Mouse (Mus musculus) midbrain, postnatal 0 days (tissue): Measurements from ENCODE around the gene Atat1. TPM values are rescaled to one million over a fixed set of nuclear protein-coding genes. Genes with fewer than 3 reads are reported as not detected.

Source experiments
- ATAC-seq: fragments of 200-750 bp; cut with Nextera tagmentation; 2 replicates; pipeline ENCODE4 v1.8.0; 2017; ENCODE audit warnings: moderate number of reproducible peaks, mild to moderate bottlenecking, moderate TSS enrichment, moderate library complexity; ENCODE audit not compliant: low FRiP score
- DNase-seq: peaks from one replicate; pipeline ENCODE4 v3.0.0-alpha.2; 2015; ENCODE audit warnings: low spot score
- H3K27ac ChIP-seq: fragments of 300-500 bp; sonication (generic); 2 replicates; pipeline ENCODE4 v1.5.1; 2014; ENCODE audit warnings: low read depth, mild to moderate bottlenecking, low read length, mixed read lengths
- H3K27me3 ChIP-seq: fragments of 300-500 bp; sonication (generic); 2 replicates; pipeline ENCODE4 v1.6.1; 2014; ENCODE audit warnings: low read length, control low read depth, mixed read lengths; ENCODE audit not compliant: insufficient read depth
- H3K36me3 ChIP-seq: fragments of 300-500 bp; sonication (generic); 2 replicates; pipeline ENCODE4 v1.6.1; 2014; ENCODE audit warnings: low read length, control low read depth, mixed read lengths; ENCODE audit not compliant: insufficient read depth
- H3K4me1 ChIP-seq: fragments of 300-500 bp; sonication (generic); 2 replicates; pipeline ENCODE4 v1.6.1; 2014; ENCODE audit warnings: mild to moderate bottlenecking, control low read depth, antibody characterized with exemption, low read length, mixed read lengths; ENCODE audit not compliant: insufficient read depth
- H3K4me2 ChIP-seq: fragments of 300-500 bp; sonication (generic); 2 replicates; pipeline ENCODE4 v1.6.1; 2014; ENCODE audit warnings: low read depth, mild to moderate bottlenecking, low read length, mixed read lengths; ENCODE audit not compliant: poor library complexity, severe bottlenecking
- H3K4me3 ChIP-seq: fragments of 300-500 bp; sonication (generic); 2 replicates; pipeline ENCODE4 v1.5.1; 2014; ENCODE audit warnings: low read depth, mild to moderate bottlenecking, low read length, moderate library complexity
- H3K9ac ChIP-seq: fragments of 300-500 bp; sonication (generic); replicated peaks from 2 replicates; pipeline ENCODE4 v1.6.1; 2014; ENCODE audit warnings: mild to moderate bottlenecking, low read length, moderate library complexity, mixed read lengths; ENCODE audit not compliant: poor library complexity, severe bottlenecking
- H3K9me3 ChIP-seq: fragments of 300-500 bp; sonication (generic); 2 replicates; pipeline ENCODE4 v1.6.1; 2016; ENCODE audit warnings: low read length, control low read depth
- CTCF ChIP-seq: IDR thresholded peaks from 2 replicates; pipeline ENCODE4 v1.5.1; 2016; ENCODE audit warnings: antibody characterized with exemption, mild to moderate bottlenecking
- WGBS: fragments of 180-500 bp; shearing (Covaris S2); extraction: QIAGEN DNeasy Blood & Tissue Kit; methylation state at CpG from one replicate; pipeline ENCODE4 v1.1.7; 2014; 5-methylcytosine and 5-hydroxymethylcytosine counted together
- polyA plus RNA-seq: library from polyadenylated mRNA; unstranded; fragments of >200 nt; fragmentation: Nextera tagmentation; extraction: Ambion mirVana; gene quantifications from 2 replicates; pipeline ENCODE4 v1.2.1, GENCODE M21; 2015
- total RNA-seq: library from RNA; depleted of rRNA; stranded (reverse); fragments of >200 nt; gene quantifications from 2 replicates; pipeline ENCODE4 v1.2.3, GENCODE M21; 2014

Atat1 gene
- total and polyA plus RNA-seq, 2 experiments from 2014 or later: 216 to 326 TPM

GRCm38 (mm10) chr17:35905587-35905986 is 4.3 kb downstream of the Atat1 start:
- DNase-seq (no peak), ATAC-seq (no peak)
- Histone ChIP-seq H3K36me3 (peaks cover 46% of the 10 kb centered on the region), H3K4me3 (no peak overlapping the region), H3K9ac (no peak overlapping the region), H3K4me2 (no peak overlapping the region), H3K9me3 (no peaks in the 10 kb centered on the region), H3K27me3 (no peaks in the 10 kb centered on the region), H3K27ac (no peak overlapping the region), H3K4me1 (peaks cover 8% of the 10 kb centered on the region)
- 100% methylated on average over 1 of the region's 1 CpGs for WGBS
- TF ChIP-seq CTCF: no peak

- H3K27me3 ChIP-seq: no peaks in the 10 kb centered on the region
- H3K4me1 ChIP-seq: peaks cover 7% of the 10 kb centered on the region
- no peaks in the 10 kb centered on the region for H3K9me3 ChIP-seq
- no peak for TF ChIP-seq CTCF
- no peak overlapping the region for H3K9ac ChIP-seq
- ATAC-seq (no peak), DNase-seq (no peak)
- H3K4me3 ChIP-seq: no peak overlapping the region
- H3K36me3 ChIP-seq: peaks cover 56% of the 10 kb centered on the region
- H3K4me2 ChIP-seq: no peak overlapping the region
- no peak overlapping the region for H3K27ac ChIP-seq
- 83% methylated on average over 4 of the region's 4 CpGs for WGBS
Observed at GRCm38 (mm10) chr17:35903992-35904355, 5.9 kb downstream of the Atat1 start.

GRCm38 (mm10) chr17:35903343-35903991 is 6.4 kb downstream of the Atat1 start:
- no peak overlapping the region for H3K27ac ChIP-seq
- no peak overlapping the region for H3K4me3 ChIP-seq
- H3K4me1 ChIP-seq: peaks cover 2% of the 10 kb centered on the region
- H3K9me3 ChIP-seq: no peaks in the 10 kb centered on the region
- no peak overlapping the region for H3K4me2 ChIP-seq
- no peaks in the 10 kb centered on the region for H3K27me3 ChIP-seq
- H3K9ac ChIP-seq: no peak overlapping the region
- WGBS: 89% methylated on average over 9 of the region's 9 CpGs
- peak; percentile 33 for DNase-seq
- no peak for TF ChIP-seq CTCF
- peaks cover 56% of the 10 kb centered on the region for H3K36me3 ChIP-seq
- no peak for ATAC-seq

- Histone ChIP-seq H3K4me1 (0 out of 2 replicates have a peak, but pooled peaks cover 3% of the 10 kb centered on the region), H3K4me2 (no peak overlapping the region), H3K27ac (no peak overlapping the region), H3K36me3 (peaks cover 46% of the 10 kb centered on the region), H3K9ac (no peak overlapping the region), H3K9me3 (no peaks in the 10 kb centered on the region), H3K4me3 (no peak overlapping the region), H3K27me3 (no peaks in the 10 kb centered on the region)
- DNase-seq (no peak), ATAC-seq (no peak)
- no peak for TF ChIP-seq CTCF
- 88% methylated on average over 3 of the region's 3 CpGs for WGBS
Observed at GRCm38 (mm10) chr17:35900636-35901035, 9.2 kb downstream of the Atat1 start.

- Histone ChIP-seq H3K27me3 (no peaks in the 10 kb centered on the region), H3K36me3 (peaks cover 40% of the 10 kb centered on the region), H3K9ac (peak overlapping the region; percentile 90), H3K27ac (peak overlapping the region; percentile 94), H3K4me2 (peak overlapping the region; percentile 98), H3K9me3 (no peaks in the 10 kb centered on the region), H3K4me3 (peak overlapping the region; percentile 85; the same call in 1 of the 2 replicates), H3K4me1 (0 out of 2 replicates have a peak, but pooled peaks cover 3% of the 10 kb centered on the region)
- TF ChIP-seq CTCF: no peak
- ATAC-seq (peak; percentile 38), DNase-seq (no peak)
- WGBS: 49% methylated on average over 23 of the region's 23 CpGs
Observed at GRCm38 (mm10) chr17:35897644-35898573, 12.0 kb downstream of the Atat1 start.
